Mouse (Mus musculus): Measurements from ENCODE around the gene Fut1.

- TF ChIP-seq CTCF (IDR thresholded peaks at IDR 0.05; ENCODE audit: low read depth, low read length) (no peak), POLR2A (IDR thresholded peaks at IDR 0.05; ENCODE audit: insufficient read depth, low read length) (no peak)
Measured at GRCm38 (mm10) chr7:45596107-45596506, 21.0 kb upstream of the Fut1 start.

All from ES-Bruce4 (cell line).